Mouse (Mus musculus): ENCODE results near the gene Zbtb9.

- TF ChIP-seq CHD2 (IDR thresholded peaks at IDR 0.05; ENCODE audit: low read depth, low read length) (no peak), HCFC1 (IDR thresholded peaks at IDR 0.05; ENCODE audit: borderline replicate concordance, insufficient read depth, low read length) (no peak)
Observed at GRCm38 (mm10) chr17:26985503-26986179, 12.7 kb downstream of the Zbtb9 start.

Measured in ES-E14 (cell line).